Mouse (Mus musculus) lung, adult 2 months (tissue): ENCODE results near the gene Ankrd53. TPM values are rescaled to one million over a fixed set of nuclear protein-coding genes. Genes with fewer than 3 reads are reported as not detected.

Source experiments
- DNase-seq: peaks from one replicate; pipeline ENCODE4 v3.0.0; 2022
- H3K4me1 ChIP-seq: fragments of 200-500 bp; 2 replicates; pipeline ENCODE4 v1.6.1; 2011; ENCODE audit warnings: low read length; ENCODE audit not compliant: control insufficient read depth, insufficient read depth
- H3K4me3 ChIP-seq: fragments of 200-500 bp; replicated peaks from 2 replicates; pipeline ENCODE3; 2011; ENCODE audit warnings: low read depth, mild to moderate bottlenecking, control low read depth, low read length; ENCODE audit errors: extremely low read depth
- CTCF ChIP-seq: fragments of 200-500 bp; IDR thresholded peaks from 2 replicates; pipeline ENCODE4 v1.5.1; 2011; ENCODE audit warnings: mild to moderate bottlenecking, low read length, control low read depth; ENCODE audit not compliant: insufficient read depth
- POLR2A ChIP-seq: fragments of 200-500 bp; IDR thresholded peaks from 2 replicates; pipeline ENCODE4 v1.6.1; 2011; ENCODE audit warnings: low read depth, mild to moderate bottlenecking, control low read depth, low read length, borderline replicate concordance; ENCODE audit errors: extremely low read depth
- WGBS: fragments of 180-500 bp; shearing (Covaris S2); methylation state at CpG from one replicate; pipeline ENCODE4 v1.1.7; 2018; 5-methylcytosine and 5-hydroxymethylcytosine counted together
- polyA plus RNA-seq: library from polyadenylated mRNA; depleted of rRNA; stranded (reverse); fragments of >200 nt; gene quantifications from 2 replicates; pipeline ENCODE4 v1.2.3, GENCODE M21; 2012; rRNA removed

The Ankrd53 gene
- not detected in 2 replicates for polyA plus RNA-seq

- Histone ChIP-seq H3K4me1 (peaks cover 6% of the 10 kb centered on the region; the same call in 1 of the 2 replicates), H3K4me3 (peak within 1 kb of the TSS; percentile 4)
- no peak for TF ChIP-seq POLR2A
- no peak for TF ChIP-seq CTCF
- DNase-seq: no peak
- 34% methylated on average over 6 of the region's 6 CpGs for WGBS
Measured at GRCm38 (mm10) chr6:83762344-83762743, at the start of gene Ankrd53. Gene Ankrd53, plus strand, starts transcription at chr6:83762644.

DNA sequence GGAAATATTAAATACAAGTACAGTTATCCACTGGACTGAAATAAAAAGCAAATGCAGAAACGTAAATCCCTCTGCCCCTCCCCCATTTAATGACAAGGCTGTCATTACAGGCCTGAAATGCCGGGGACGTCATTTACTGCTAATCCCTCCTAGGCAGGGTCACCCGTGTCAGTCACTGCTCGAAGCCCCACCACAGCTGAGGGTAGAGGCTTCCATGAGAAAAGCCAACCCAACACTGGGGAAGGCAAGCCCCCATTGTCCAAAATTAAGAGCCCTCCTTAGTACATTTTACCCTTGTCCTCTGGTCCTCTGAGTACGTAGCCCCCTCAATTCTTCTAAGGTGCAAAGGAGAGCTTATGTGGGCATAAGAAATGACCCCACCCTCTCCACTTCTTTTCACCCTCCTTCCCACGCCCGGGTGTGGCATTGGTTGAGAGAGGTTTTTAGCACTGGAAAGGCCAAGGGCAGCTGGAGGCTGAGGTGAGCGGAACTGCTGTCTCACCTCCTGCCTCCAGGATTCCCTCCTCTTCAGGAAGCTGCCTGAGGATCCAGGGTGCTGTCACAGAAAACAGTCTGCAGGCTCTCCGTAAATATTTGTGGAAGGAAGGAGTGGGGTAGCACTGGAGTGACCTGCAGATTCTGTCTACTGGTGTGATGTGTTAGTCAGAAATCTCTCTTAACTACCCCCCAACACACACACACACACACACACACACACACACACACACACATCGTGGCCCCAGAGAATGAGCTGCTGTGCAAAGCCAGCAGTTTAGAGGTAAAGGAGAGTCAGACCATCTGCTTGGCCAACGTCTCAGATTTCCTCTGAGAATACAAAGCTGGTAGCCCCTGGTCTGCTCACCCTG lies 48.9 kb upstream of the Ankrd53 start:
- no peak for DNase-seq
- 11% methylated on average over 12 of the region's 12 CpGs for WGBS
- Histone ChIP-seq H3K4me1 (peaks cover 4% of the 10 kb centered on the region; the same call in 1 of the 2 replicates), H3K4me3 (no peak overlapping the region)
- no peak for TF ChIP-seq CTCF
- no peak for TF ChIP-seq POLR2A

- no peak for DNase-seq
- WGBS: 5% methylated on average over 34 of the region's 34 CpGs
- TF ChIP-seq POLR2A (no peak), CTCF (no peak)
- H3K4me1 ChIP-seq: peaks cover 4% of the 10 kb centered on the region; the same call in 1 of the 2 replicates
- H3K4me3 ChIP-seq: no peak overlapping the region
Measured at GRCm38 (mm10) chr6:83714221-83715123, 48.0 kb upstream of the Ankrd53 start.

DNA sequence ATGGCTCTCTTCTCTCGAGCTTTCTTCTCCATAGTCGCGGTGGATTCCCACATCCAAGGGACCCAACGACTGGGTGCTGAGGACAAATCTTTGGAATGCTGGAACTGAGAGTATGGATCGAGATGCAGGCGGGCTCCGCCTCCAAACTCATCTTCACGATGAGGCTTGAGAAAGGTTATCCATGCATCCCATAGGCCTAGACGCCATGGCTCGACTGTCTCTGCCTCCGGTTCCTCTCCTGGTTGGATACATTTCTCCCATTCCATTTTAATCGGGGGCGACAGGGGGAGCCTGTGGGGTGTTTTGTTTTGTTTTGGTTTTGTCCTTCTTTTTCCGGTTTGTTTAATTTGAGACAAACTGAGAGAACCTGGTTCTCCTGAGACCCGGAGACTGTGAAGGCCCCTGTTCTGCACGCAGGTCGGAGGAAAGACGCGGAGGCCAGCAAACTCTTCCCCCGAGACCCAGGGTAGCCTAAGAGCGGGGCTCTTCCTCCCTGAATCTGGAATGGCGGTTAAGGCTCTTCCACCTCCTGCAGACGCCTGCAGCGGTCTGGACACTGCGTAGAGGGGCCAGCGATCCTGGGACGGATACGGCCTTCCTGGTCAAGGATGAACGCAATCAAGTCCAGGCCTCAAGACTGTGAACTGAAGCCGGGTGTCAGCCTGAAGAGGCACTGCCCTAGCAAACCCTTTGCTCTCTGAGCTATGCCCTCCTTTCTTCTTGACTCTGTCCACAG lies 46.8 kb upstream of the Ankrd53 start:
- Histone ChIP-seq H3K4me1 (peaks cover 4% of the 10 kb centered on the region; the same call in 1 of the 2 replicates), H3K4me3 (no peak overlapping the region)
- TF ChIP-seq CTCF (no peak), POLR2A (no peak)
- 7% methylated on average over 30 of the region's 30 CpGs for WGBS
- no peak for DNase-seq

DNA sequence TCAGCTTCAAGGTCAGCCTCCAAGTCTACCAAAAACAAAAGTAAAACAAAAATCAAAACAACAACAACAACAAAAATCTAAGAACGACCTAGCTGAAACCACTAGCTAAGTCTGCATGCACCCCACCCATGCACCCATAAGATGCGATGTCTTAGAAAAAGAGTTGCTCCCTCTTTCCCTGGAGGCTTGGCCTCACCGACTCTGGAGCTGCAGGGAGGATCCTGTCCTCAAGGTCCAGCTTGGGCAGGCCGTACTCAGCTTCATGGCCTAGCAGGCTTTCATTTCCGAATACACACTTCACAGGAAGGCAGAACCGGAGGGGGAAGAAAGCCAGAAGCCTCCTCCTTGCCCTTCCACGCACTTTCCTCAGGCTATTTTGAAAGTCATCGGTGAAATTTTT lies 45.4 kb upstream of the Ankrd53 start:
- Histone ChIP-seq H3K4me1 (no peaks in the 10 kb centered on the region), H3K4me3 (no peak overlapping the region)
- WGBS: 6% methylated on average over 8 of the region's 8 CpGs
- no peak for TF ChIP-seq CTCF
- TF ChIP-seq POLR2A: no peak
- no peak for DNase-seq

DNA sequence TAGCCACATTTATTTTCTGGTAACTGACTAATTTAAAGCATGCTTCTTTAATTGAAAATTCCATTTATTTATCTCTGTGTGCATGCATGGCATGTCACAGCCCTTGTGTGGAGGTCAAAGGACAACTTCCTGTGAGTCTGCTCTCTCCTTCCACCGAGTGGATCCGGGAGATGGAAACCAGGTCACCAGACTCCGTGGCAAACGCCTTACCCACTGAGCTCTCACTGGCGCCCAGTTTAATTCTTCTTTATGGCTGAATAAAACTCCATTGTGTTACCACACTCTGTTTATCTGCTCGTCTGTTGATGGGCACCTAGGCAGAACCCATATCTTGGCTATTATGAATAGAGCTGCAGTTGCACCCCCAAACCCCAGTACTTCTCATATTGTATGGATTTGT lies 39.9 kb upstream of the Ankrd53 start:
- DNase-seq: no peak
- TF ChIP-seq CTCF: no peak
- TF ChIP-seq POLR2A: no peak
- 18% methylated on average over 6 of the region's 6 CpGs for WGBS
- Histone ChIP-seq H3K4me1 (no peaks in the 10 kb centered on the region), H3K4me3 (no peak overlapping the region)

DNA sequence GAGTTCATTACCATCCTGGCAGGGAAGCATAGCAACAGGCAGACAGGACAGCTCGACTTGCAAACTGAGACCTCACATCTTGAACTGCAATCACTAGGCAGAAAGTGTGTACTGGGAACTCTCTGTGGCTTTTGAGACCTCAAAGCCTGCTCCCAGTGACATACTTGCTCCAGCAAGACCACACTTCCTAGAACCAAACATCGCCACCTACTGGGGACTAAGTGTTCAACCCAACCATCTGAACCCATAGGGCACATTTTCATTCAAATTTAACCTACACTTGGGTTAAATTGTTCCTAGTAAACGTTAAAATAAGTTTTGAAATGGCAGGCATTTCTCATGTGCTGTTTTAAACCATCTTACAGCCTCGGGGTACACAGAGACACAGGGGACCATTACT lies 35.3 kb upstream of the Ankrd53 start:
- no peak for TF ChIP-seq CTCF
- no peak for TF ChIP-seq POLR2A
- no peak overlapping the region for H3K4me3 ChIP-seq
- H3K4me1 ChIP-seq: no peaks in the 10 kb centered on the region
- WGBS: 42% methylated on average over 4 of the region's 4 CpGs
- no peak for DNase-seq

GRCm38 (mm10) chr6:83728488-83728887 lies 34.0 kb upstream of the Ankrd53 start:
- no peak for DNase-seq
- no peak overlapping the region for H3K4me3 ChIP-seq
- TF ChIP-seq POLR2A (no peak), CTCF (peak; percentile 43)
- 86% methylated on average over 3 of the region's 3 CpGs for WGBS
- no peaks in the 10 kb centered on the region for H3K4me1 ChIP-seq

DNA sequence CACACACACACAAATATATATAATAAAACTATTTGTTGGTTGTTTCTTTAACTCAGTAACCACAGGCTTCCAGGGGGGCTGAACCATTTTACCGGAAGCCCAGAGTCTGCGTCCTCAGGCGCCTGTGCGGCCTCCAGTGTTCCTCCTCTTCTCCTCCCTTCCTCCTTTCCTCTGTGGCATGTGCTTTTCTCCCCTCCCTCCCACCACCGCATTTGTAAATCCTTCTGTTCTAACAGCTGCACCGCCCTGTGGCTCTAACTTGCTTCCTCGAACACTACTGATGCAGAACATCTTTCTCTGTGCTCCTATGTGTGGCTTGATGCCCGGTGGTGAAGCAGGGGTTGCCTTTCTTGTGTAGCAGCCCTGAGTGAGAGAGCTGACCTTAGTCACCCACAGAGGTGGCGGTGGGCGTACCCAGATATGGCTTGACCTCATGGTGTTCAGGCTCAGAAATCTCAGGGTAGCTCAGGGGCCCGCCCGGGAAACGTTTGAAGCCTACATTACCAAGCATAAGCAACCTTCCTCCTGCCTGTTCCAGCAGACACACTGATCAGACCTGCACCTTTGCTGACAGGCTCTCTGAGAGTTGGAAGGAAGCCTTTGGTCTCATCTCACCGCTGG lies 33.0 kb upstream of the Ankrd53 start:
- WGBS: 57% methylated on average over 14 of the region's 14 CpGs
- Histone ChIP-seq H3K4me3 (no peak overlapping the region), H3K4me1 (no peaks in the 10 kb centered on the region)
- DNase-seq: no peak
- TF ChIP-seq CTCF (no peak), POLR2A (no peak)
